Mouse (Mus musculus) gastrocnemius, adult 2 months (tissue): Measurements from ENCODE around the gene Hs3st3b1. TPM values are rescaled to one million over a fixed set of nuclear protein-coding genes. Genes with fewer than 3 reads are reported as not detected.

Source experiments
- DNase-seq: peaks from one replicate; pipeline ENCODE4 v3.0.0; 2022
- H3K27ac ChIP-seq: fragments of 200-600 bp; 2 replicates; pipeline ENCODE4 v1.8.1; 2022; ENCODE audit warnings: mild to moderate bottlenecking
- H3K4me3 ChIP-seq: fragments of 200-600 bp; 2 replicates; pipeline ENCODE4 v1.8.1; 2022; ENCODE audit warnings: mild to moderate bottlenecking, moderate library complexity
- CTCF ChIP-seq: fragments of 200-600 bp; IDR thresholded peaks from 2 replicates; pipeline ENCODE4 v1.8.1; 2022; ENCODE audit warnings: antibody characterized with exemption, mild to moderate bottlenecking, moderate library complexity
- intact Hi-C: fragments of 180-260 bp; cut with DNase I; formaldehyde crosslinking; loops from one replicate; pipeline ENCODE4 v1.15.1; 2025
- total RNA-seq, 2 experiments: library from RNA; stranded (reverse); gene quantifications; 2 replicates each; pipeline ENCODE4 v1.2.3; 2021

Hs3st3b1 gene
- total RNA-seq, 2 experiments from 2014 or later: 0.26 to 0.28 TPM

- intact Hi-C loops: no loop called here
- no peak for TF ChIP-seq CTCF
- DNase-seq: no peak
- Histone ChIP-seq H3K4me3 (no peak overlapping the region), H3K27ac (no peak overlapping the region)
These were observed 24.1 kb downstream of the Hs3st3b1 start for GRCm38 (mm10) chr11:63897856-63898508.

DNA sequence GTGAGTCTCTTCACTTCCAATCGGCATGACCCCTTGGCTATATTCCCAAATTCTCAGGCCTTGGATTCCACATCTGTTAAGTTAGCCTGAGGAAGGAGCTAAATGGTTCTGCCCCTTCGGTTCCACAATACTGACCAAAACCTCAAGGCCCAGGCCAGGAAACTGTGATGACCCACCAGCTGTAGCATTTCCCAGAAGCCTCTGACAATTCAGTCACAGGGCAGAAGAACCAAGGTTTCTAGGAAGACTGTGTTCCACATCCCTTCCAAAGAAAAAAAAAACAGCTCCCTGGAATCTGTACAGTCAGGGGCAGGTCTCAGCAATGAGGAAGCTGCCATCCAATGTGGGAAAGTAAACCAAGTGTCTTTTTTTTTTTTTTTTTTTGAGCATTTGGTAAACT, 25.1 kb downstream of the Hs3st3b1 start:
- H3K4me3 ChIP-seq: no peak overlapping the region
- intact Hi-C loops: no loop called here

DNA sequence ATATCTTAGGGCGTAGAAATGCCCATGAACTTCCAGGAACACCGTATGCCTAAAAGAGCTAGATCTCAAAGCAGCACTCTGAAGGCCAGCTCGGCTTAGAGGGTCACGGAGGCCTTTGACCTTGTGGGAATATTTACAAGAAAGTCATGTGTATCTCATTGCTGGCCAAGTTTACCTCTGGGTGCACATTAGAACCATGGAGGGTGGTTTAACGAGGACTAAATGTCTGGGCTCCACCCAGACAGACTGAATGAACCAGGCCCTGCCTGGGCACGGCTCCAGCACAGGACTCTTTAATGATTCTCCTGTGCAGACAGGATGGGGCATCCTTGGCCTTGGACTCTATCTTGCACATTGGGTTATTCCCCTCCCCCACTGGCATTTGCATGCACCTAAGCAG, 27.9 kb downstream of the Hs3st3b1 start:
- DNase-seq: no peak
- no peak overlapping the region for H3K4me3 ChIP-seq
- intact Hi-C loops: no loop called here
- no peak for TF ChIP-seq CTCF
- no peak overlapping the region for H3K27ac ChIP-seq

More for the DNA sequence above, 25.1 kb downstream of the Hs3st3b1 start:
- no peak for TF ChIP-seq CTCF
- no peak overlapping the region for H3K27ac ChIP-seq
- no peak for DNase-seq

DNA sequence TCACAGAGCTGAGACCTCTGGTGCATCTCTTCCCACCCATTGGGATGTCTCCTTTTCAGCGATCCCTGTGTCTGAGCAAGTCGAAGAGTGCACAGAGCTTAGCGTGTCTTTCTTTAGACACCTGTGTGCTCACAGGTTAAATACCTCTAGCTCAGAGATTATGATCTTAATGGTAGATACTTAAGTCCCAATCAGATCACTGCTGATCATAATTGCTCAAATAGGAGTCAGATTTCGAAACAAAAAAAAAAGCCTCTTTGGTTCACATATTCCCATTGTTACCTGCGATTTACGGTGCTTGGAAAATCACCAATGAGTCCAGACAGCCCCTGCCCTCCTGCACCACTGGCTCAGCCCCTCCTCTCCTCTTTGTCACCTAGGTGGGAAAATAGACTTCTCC, 28.5 kb downstream of the Hs3st3b1 start:
- no peak for DNase-seq
- H3K4me3 ChIP-seq: no peak overlapping the region
- no peak for TF ChIP-seq CTCF
- no peak overlapping the region for H3K27ac ChIP-seq
- intact Hi-C loops: no loop called here

- intact Hi-C loops: no loop called here
- Histone ChIP-seq H3K27ac (no peak overlapping the region), H3K4me3 (no peak overlapping the region)
- no peak for TF ChIP-seq CTCF
- DNase-seq: no peak
These were observed 30.5 kb downstream of the Hs3st3b1 start for GRCm38 (mm10) chr11:63891479-63892020.

DNA sequence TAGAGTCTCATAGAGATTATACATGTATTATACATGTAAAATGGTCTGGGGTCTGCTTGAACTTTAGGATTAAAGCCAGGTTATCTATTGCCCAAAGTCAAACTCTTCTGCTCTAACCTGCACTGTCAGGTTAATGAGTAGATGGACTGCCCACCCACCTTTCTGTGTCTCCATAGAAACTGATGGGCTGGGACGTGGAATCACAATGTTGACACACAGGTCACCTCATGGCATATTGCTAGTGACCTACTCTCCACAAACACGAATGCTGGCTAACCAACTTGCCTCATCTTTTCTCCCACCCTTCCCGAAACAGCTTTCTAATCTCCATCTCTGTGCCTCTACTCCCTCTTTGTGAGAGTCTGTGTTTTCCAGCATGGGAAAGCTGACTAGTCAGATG, 38.7 kb downstream of the Hs3st3b1 start:
- Histone ChIP-seq H3K27ac (no peak overlapping the region), H3K4me3 (no peak overlapping the region)
- intact Hi-C loops: no loop called here
- DNase-seq: no peak
- TF ChIP-seq CTCF: no peak

GRCm38 (mm10) chr11:63880296-63880695, 41.8 kb downstream of the Hs3st3b1 start:
- intact Hi-C loops: no loop called here
- Histone ChIP-seq H3K4me3 (no peak overlapping the region), H3K27ac (no peak overlapping the region)
- TF ChIP-seq CTCF: no peak
- DNase-seq: no peak

DNA sequence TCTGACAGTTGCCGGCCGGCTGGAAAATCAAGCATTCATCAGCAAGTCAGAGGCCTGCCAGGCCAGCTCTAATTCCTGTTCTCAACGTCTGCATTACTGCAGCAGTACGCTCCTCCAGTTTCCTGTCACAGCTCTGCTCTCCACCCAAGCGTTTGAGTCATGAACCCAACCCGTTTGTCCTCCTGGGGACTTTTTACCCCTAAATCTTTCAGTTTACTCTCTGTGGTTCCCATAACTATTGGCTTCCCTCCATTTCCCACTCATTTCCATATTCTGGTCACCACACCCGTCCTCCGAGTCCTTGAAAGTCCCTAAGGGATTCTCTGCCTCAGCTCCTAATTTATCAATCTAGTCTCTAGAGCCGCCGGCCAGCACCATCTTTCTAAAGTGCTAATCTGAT, 42.8 kb downstream of the Hs3st3b1 start:
- TF ChIP-seq CTCF: no peak
- intact Hi-C loops: no loop called here
- DNase-seq: peak; percentile 30
- H3K4me3 ChIP-seq: no peak overlapping the region
- no peak overlapping the region for H3K27ac ChIP-seq

GRCm38 (mm10) chr11:63878616-63879015, 43.5 kb downstream of the Hs3st3b1 start:
- intact Hi-C loops: no loop called here
- TF ChIP-seq CTCF: no peak
- no peak overlapping the region for H3K4me3 ChIP-seq
- no peak for DNase-seq
- H3K27ac ChIP-seq: no peak overlapping the region

DNA sequence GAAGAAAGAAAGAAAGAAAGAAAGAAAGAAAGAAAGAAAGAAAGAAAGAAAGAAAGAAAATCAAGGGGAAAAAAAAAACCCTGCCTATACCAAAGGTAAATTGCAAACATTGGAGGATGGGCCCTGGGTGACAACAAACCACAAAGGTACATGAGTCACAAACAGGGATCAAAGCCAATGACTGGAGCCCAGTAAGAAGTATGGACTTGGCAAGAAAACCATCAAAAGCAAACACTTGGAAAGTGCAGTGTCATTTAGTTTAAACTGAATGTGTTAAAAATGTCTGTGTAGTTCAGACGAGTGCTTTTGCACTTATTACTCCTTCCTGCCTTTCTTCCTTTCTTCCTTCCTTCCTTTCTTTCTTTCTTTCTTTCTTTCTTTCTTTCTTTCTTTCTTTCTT, 59.3 kb downstream of the Hs3st3b1 start:
- intact Hi-C loops: no loop called here
- no peak for DNase-seq
- no peak for TF ChIP-seq CTCF
- Histone ChIP-seq H3K27ac (no peak overlapping the region), H3K4me3 (no peak overlapping the region)

GRCm38 (mm10) chr11:63861982-63862381, 60.1 kb downstream of the Hs3st3b1 start:
- H3K27ac ChIP-seq: no peak overlapping the region
- intact Hi-C loops: no loop called here
- H3K4me3 ChIP-seq: no peak overlapping the region
- DNase-seq: no peak
- no peak for TF ChIP-seq CTCF

- H3K4me3 ChIP-seq: no peak overlapping the region
- TF ChIP-seq CTCF: no peak
- no peak overlapping the region for H3K27ac ChIP-seq
- DNase-seq: no peak
- intact Hi-C loops: no loop called here
These were observed 70.9 kb downstream of the Hs3st3b1 start for GRCm38 (mm10) chr11:63851041-63851730.

DNA sequence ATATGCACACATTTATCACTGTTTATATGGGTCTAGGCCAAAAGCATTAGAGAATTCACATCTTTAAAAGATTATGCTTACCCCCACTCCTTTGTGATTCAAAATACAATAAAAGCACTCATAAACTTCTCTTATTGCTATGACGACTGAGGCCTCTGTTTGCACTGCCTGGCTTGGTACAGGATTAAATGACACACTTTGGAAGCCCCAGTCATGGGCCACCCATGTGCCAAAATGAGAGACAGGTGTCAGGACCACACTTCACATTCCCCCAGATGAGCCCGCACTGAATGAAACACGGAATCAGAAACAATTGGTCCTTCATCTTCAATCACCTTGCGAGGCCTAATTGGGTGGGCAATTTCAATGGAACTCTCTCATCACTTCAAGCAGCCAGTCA, 71.8 kb downstream of the Hs3st3b1 start:
- no peak for DNase-seq
- no peak for TF ChIP-seq CTCF
- no peak overlapping the region for H3K27ac ChIP-seq
- no peak overlapping the region for H3K4me3 ChIP-seq
- intact Hi-C loops: no loop called here

- DNase-seq: no peak
- Histone ChIP-seq H3K4me3 (no peak overlapping the region), H3K27ac (no peak overlapping the region)
- no peak for TF ChIP-seq CTCF
- intact Hi-C loops: no loop called here
These were observed 76.7 kb downstream of the Hs3st3b1 start for GRCm38 (mm10) chr11:63845379-63845778.
